Mouse (Mus musculus): ENCODE results near the gene Ski. TPM values are rescaled to one million over a fixed set of nuclear protein-coding genes. Genes with fewer than 3 reads are reported as not detected.

Gene Ski
- polyA plus RNA-seq, 1 experiment from 2014 or later = 11.3 TPM

- no peak for ATAC-seq
- H3K4me2 ChIP-seq = no peak overlapping the region
- H3K9ac ChIP-seq = peak overlapping the region; percentile 46; the same call in 1 of the 2 replicates
- H3K36me3 ChIP-seq (ENCODE audit: poor library complexity, severe bottlenecking) = no peaks in the 10 kb centered on the region
- H3K27ac ChIP-seq = peak overlapping the region; percentile 76
- no peaks in the 10 kb centered on the region for H3K27me3 ChIP-seq
- no peak overlapping the region for H3K4me3 ChIP-seq
- WGBS = 91% methylated on average over 10 of the region's 10 CpGs
- no peaks in the 10 kb centered on the region for H3K9me3 ChIP-seq (replicated peaks)
- H3K4me1 ChIP-seq = peaks cover 54% of the 10 kb centered on the region
Measured at GRCm38 (mm10) chr4:155129132-155129917, 93.1 kb downstream of the Ski start.

DNA sequence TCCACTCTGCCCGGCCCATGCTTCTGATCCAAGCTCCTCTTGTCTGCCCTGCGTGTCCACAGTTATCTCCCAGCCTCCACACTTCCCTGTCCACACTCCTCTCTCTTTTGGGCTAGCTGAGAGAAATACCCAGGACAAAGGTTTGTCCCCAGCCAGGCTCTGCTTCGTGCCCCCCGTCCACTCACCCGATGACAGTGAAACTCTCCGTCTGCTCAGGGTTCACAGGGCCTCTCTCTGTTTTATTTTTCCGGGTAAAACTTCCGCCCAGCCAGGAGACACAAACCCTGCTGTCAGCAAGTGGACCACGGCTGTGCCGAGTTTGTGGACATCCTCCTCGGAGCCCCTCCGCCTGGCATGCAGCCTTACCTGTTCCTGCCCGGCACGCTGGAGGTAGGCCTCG is 94.0 kb downstream of the Ski start:
- H3K9ac ChIP-seq = no peak overlapping the region
- no peak overlapping the region for H3K4me3 ChIP-seq
- 93% methylated on average over 15 of the region's 15 CpGs for WGBS
- no peak for ATAC-seq
- H3K9me3 ChIP-seq (replicated peaks) = no peaks in the 10 kb centered on the region
- H3K4me2 ChIP-seq = no peak overlapping the region
- H3K4me1 ChIP-seq = peaks cover 45% of the 10 kb centered on the region
- no peaks in the 10 kb centered on the region for H3K27me3 ChIP-seq
- H3K27ac ChIP-seq = no peak overlapping the region
- no peaks in the 10 kb centered on the region for H3K36me3 ChIP-seq (ENCODE audit: poor library complexity, severe bottlenecking)

GRCm38 (mm10) chr4:155126602-155127372 is 95.6 kb downstream of the Ski start:
- Histone ChIP-seq H3K27ac (no peak overlapping the region), H3K4me2 (no peak overlapping the region), H3K4me1 (peaks cover 53% of the 10 kb centered on the region), H3K9ac (no peak overlapping the region), H3K36me3 (ENCODE audit: poor library complexity, severe bottlenecking) (no peaks in the 10 kb centered on the region), H3K27me3 (no peaks in the 10 kb centered on the region), H3K4me3 (no peak overlapping the region), H3K9me3 (replicated peaks) (no peaks in the 10 kb centered on the region)
- ATAC-seq = no peak
- 76% methylated on average over 7 of the region's 7 CpGs for WGBS

DNA sequence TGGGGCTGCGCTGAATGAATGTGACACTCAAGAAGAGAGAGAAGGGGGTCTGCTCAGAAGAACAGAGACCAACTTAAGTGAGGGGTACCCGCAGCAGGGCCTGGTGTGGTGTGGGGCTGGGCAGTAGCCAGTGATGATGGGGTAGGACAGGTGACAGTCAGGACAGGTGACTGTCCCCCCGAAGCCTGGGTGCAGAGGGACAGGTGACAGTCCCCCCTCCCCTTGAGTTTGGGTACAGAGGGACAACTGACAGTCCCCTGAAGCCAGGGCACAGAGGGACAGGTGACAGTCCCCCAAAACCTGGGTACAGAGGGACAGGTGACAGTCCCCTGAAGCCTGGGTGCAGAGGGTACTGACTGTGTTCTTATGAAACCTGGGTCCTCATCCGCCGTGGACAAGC is 96.2 kb downstream of the Ski start:
- no peak overlapping the region for H3K4me2 ChIP-seq
- H3K9me3 ChIP-seq (replicated peaks) = no peaks in the 10 kb centered on the region
- no peak overlapping the region for H3K27ac ChIP-seq
- no peaks in the 10 kb centered on the region for H3K27me3 ChIP-seq
- no peak for ATAC-seq
- H3K9ac ChIP-seq = no peak overlapping the region
- peaks cover 53% of the 10 kb centered on the region for H3K4me1 ChIP-seq
- H3K36me3 ChIP-seq (ENCODE audit: poor library complexity, severe bottlenecking) = no peaks in the 10 kb centered on the region
- no peak overlapping the region for H3K4me3 ChIP-seq
- 88% methylated on average over 5 of the region's 5 CpGs for WGBS

DNA sequence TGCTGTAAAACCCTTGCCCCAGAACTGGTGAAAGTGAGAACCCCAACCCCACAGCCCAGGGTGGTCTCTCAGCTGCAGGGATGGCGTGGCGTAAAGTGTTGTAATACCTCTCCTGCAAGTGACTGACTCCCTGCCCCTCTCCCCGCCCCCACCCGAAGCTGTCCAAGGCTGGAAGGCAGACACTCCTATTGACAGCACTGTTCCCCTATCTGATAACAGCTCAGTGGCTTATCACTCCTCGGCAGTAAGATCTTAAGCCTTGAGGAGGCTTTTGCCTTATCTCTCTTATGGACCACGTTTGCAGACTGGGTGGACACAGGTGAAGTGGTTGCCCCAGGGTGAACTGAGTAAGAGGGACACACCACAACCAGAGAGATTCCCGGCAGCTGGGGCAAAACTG is 97.1 kb downstream of the Ski start:
- Histone ChIP-seq H3K9me3 (replicated peaks) (no peaks in the 10 kb centered on the region), H3K4me2 (no peak overlapping the region), H3K36me3 (ENCODE audit: poor library complexity, severe bottlenecking) (no peaks in the 10 kb centered on the region), H3K4me1 (peaks cover 50% of the 10 kb centered on the region), H3K27me3 (no peaks in the 10 kb centered on the region), H3K9ac (no peak overlapping the region), H3K4me3 (no peak overlapping the region), H3K27ac (no peak overlapping the region)
- no peak for ATAC-seq
- WGBS = 67% methylated on average over 7 of the region's 7 CpGs

DNA sequence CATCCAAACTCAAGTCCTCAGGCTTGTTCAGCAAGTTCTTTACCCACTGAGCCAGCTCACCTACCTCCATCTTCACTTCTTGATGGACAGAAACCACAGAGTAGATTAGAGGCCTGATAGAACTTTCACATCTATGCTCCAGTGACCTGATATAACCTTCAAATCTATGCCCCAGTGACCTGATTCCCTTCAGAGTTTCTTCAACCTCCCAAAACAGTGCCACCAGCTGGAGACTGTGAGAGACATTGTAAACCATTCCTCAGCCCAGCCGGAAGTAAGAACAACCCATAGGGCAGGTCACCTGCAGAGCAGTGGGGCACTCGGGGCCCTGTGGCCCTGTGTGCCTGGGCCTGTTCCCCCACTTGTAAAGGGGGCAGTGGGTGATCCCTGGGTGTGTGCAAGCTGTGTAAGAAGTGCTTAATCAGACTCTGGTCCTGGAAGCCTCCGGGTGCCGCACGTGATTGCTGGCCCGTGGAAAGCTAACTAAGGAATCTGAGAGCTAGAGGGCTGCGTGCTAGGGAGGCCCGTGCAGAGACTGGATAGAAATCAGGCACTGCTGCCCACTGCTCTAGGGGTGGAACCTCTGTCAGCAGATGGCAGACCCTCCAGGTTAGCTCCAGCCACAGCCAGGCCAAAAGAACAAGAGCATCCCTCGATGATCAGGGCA is 98.4 kb downstream of the Ski start:
- no peak for ATAC-seq
- H3K36me3 ChIP-seq (ENCODE audit: poor library complexity, severe bottlenecking) = no peaks in the 10 kb centered on the region
- H3K9ac ChIP-seq = no peak overlapping the region
- no peak overlapping the region for H3K27ac ChIP-seq
- H3K4me2 ChIP-seq = no peak overlapping the region
- H3K9me3 ChIP-seq (replicated peaks) = no peaks in the 10 kb centered on the region
- H3K4me3 ChIP-seq = no peak overlapping the region
- peaks cover 39% of the 10 kb centered on the region for H3K4me1 ChIP-seq
- 79% methylated on average over 9 of the region's 9 CpGs for WGBS
- no peaks in the 10 kb centered on the region for H3K27me3 ChIP-seq

DNA sequence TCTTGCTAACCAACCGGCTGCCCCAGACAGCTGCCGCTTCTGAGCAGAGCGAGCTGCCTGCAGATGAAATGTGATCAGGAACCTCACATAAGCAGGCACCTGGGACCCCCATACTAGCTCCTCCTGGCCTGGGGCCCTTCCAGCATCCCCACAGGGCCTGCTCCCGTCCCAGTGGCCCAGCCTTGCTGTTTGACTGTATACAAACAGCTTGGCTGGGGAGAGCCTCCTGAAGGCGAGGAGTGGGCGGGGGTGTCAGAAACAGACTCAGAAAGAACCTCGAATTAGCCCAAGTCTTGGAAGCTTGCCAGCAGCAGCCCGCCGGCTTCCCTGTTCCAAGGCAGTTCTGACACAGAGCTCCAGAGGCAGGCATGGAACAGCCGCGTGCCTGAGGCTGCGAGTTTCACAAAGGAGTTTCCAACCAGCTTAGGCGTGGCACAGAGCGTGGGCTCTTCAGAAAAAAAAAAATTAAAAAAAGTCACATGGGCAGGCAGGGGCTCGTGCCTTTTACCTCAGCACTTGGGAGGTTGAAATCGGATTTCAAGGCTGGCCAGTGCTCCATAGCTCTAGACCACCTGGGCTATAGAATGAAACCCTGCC is 99.8 kb downstream of the Ski start:
- peak; percentile 92 for ATAC-seq
- no peaks in the 10 kb centered on the region for H3K9me3 ChIP-seq (replicated peaks)

GRCm38 (mm10) chr4:155121915-155122443 is 100.4 kb downstream of the Ski start:
- no peak overlapping the region for H3K9ac ChIP-seq
- peaks cover 52% of the 10 kb centered on the region for H3K4me1 ChIP-seq
- H3K9me3 ChIP-seq (replicated peaks) = no peaks in the 10 kb centered on the region
- peak; percentile 23; the same call in 1 of the 2 replicates for ATAC-seq
- no peaks in the 10 kb centered on the region for H3K27me3 ChIP-seq
- H3K36me3 ChIP-seq (ENCODE audit: poor library complexity, severe bottlenecking) = no peaks in the 10 kb centered on the region
- H3K4me3 ChIP-seq = no peak overlapping the region
- peak overlapping the region; percentile 33; the same call in 1 of the 2 replicates for H3K4me2 ChIP-seq
- 84% methylated on average over 6 of the region's 6 CpGs for WGBS
- peak overlapping the region; percentile 77 for H3K27ac ChIP-seq

More for the DNA sequence above, 99.8 kb downstream of the Ski start:
- Histone ChIP-seq H3K27ac (peak overlapping the region; percentile 77), H3K4me1 (peaks cover 51% of the 10 kb centered on the region), H3K27me3 (no peaks in the 10 kb centered on the region), H3K4me3 (no peak overlapping the region), H3K36me3 (ENCODE audit: poor library complexity, severe bottlenecking) (no peaks in the 10 kb centered on the region), H3K9ac (0 out of 2 replicates have a peak overlapping the region, but pooled peaks have one; percentile 0), H3K4me2 (peak overlapping the region; percentile 33)
- WGBS = 9% methylated on average over 16 of the region's 16 CpGs

- WGBS = 90% methylated on average over 6 of the region's 6 CpGs
Measured at GRCm38 (mm10) chr4:155121222-155121621, 101.2 kb downstream of the Ski start.

GRCm38 (mm10) chr4:155120583-155120982 is 101.8 kb downstream of the Ski start:
- Histone ChIP-seq H3K4me3 (no peak overlapping the region), H3K27ac (no peak overlapping the region), H3K4me1 (peaks cover 48% of the 10 kb centered on the region), H3K27me3 (no peaks in the 10 kb centered on the region), H3K4me2 (no peak overlapping the region), H3K9me3 (replicated peaks) (no peaks in the 10 kb centered on the region), H3K36me3 (ENCODE audit: poor library complexity, severe bottlenecking) (no peaks in the 10 kb centered on the region), H3K9ac (no peak overlapping the region)
- ATAC-seq = no peak
- WGBS = 85% methylated on average over 5 of the region's 5 CpGs

More at GRCm38 (mm10) chr4:155121222-155121621, 101.2 kb downstream of the Ski start:
- H3K4me2 ChIP-seq = no peak overlapping the region
- H3K27me3 ChIP-seq = no peaks in the 10 kb centered on the region
- H3K27ac ChIP-seq = no peak overlapping the region
- no peak overlapping the region for H3K9ac ChIP-seq
- no peak overlapping the region for H3K4me3 ChIP-seq
- H3K9me3 ChIP-seq (replicated peaks) = no peaks in the 10 kb centered on the region
- no peak for ATAC-seq
- peaks cover 48% of the 10 kb centered on the region for H3K4me1 ChIP-seq
- no peaks in the 10 kb centered on the region for H3K36me3 ChIP-seq (ENCODE audit: poor library complexity, severe bottlenecking)

DNA sequence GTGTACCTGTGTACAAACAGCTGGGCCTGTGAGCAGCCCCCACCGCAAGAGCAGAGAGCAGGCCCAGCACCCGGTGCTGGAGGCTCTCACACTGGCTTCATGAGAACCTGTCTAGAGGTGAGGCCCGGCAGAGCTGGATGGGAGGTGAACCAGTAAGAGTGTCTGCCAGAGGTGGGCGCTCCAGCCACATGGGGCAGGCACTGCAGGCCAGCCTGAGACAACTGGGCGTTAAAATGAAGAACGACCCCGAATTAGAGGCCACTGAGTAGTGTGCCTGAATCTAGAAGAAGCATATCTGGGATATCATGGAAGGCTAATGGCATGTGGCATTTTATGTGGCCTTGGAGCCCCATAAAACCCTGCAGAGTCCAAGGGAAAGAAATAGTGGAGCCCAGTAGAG is 102.4 kb downstream of the Ski start:
- Histone ChIP-seq H3K4me3 (no peak overlapping the region), H3K36me3 (ENCODE audit: poor library complexity, severe bottlenecking) (no peaks in the 10 kb centered on the region), H3K4me1 (peaks cover 47% of the 10 kb centered on the region), H3K9me3 (replicated peaks) (no peaks in the 10 kb centered on the region), H3K27ac (no peak overlapping the region), H3K4me2 (no peak overlapping the region), H3K27me3 (no peaks in the 10 kb centered on the region), H3K9ac (no peak overlapping the region)
- no peak for ATAC-seq
- WGBS = 82% methylated on average over 7 of the region's 7 CpGs
